Mouse (Mus musculus) CH12.LX (cell line): ENCODE results near the gene Ccdc60. TPM values are rescaled to one million over a fixed set of nuclear protein-coding genes. Genes with fewer than 3 reads are reported as not detected.

Experiments
- DNase-seq: peaks from one replicate; pipeline ENCODE4 v3.0.0-alpha.2; 2013; ENCODE audit errors: extremely low read depth
- H3K27ac ChIP-seq: 2 replicates; pipeline ENCODE4 v1.5.1; 2012; ENCODE audit warnings: low read depth, mild to moderate bottlenecking, control low read depth, moderate library complexity; ENCODE audit not compliant: insufficient read depth
- H3K27me3 ChIP-seq: replicated peaks from 2 replicates; pipeline ENCODE3; 2012; ENCODE audit warnings: inconsistent platforms
- H3K36me3 ChIP-seq, 2 experiments: replicated peaks in 1 of 2; 2 replicates each; pipeline versions ENCODE3 to v1.6.1; 2012; ENCODE audit warnings: inconsistent platforms in 1 of 2, low read length in 1 of 2, mild to moderate bottlenecking in 1 of 2, mixed read lengths in 1 of 2, moderate library complexity in 1 of 2; ENCODE audit not compliant: control insufficient read depth in 1 of 2, insufficient read depth in 1 of 2
- H3K4me1 ChIP-seq, 2 experiments: 2 replicates each; pipeline ENCODE4 v1.6.1; 2012; ENCODE audit warnings: inconsistent platforms in 1 of 2, moderate library complexity in 1 of 2; ENCODE audit not compliant: insufficient read depth in 2 of 2, control insufficient read depth in 1 of 2
- H3K4me2 ChIP-seq: 2 replicates; pipeline ENCODE4 v1.6.1; 2012; ENCODE audit warnings: low read depth, mild to moderate bottlenecking, control low read depth; ENCODE audit not compliant: poor library complexity, insufficient read depth, severe bottlenecking
- H3K4me3 ChIP-seq, 3 experiments: fragments of 150-350 bp in 1 of 3; sonication (generic) in 1 of 3; replicated peaks in 1 of 3; 2 replicates each; pipeline versions ENCODE3 to v1.5.1; 2011 to 2012; ENCODE audit warnings: low read depth in 2 of 3, low read length in 2 of 3, mild to moderate bottlenecking in 2 of 3, moderate library complexity in 2 of 3, control low read depth in 1 of 3, improper control_type of control experiment in 1 of 3, inconsistent platforms in 1 of 3, mixed read lengths in 1 of 3; ENCODE audit not compliant: poor library complexity in 1 of 3
- H3K79me2 ChIP-seq: replicated peaks from 2 replicates; pipeline ENCODE4 v1.6.1; 2012; ENCODE audit warnings: mild to moderate bottlenecking, moderate library complexity; ENCODE audit not compliant: control insufficient read depth, poor library complexity, insufficient read depth, severe bottlenecking; ENCODE audit errors: extremely low read depth
- H3K9ac ChIP-seq: 2 replicates; pipeline ENCODE4 v1.6.1; 2012; ENCODE audit warnings: low read depth, mild to moderate bottlenecking, control low read depth, moderate library complexity; ENCODE audit not compliant: insufficient read depth
- H3K9me3 ChIP-seq: replicated peaks from 2 replicates; pipeline ENCODE3; 2012; ENCODE audit warnings: low read length, inconsistent platforms, mixed read lengths
- E2F4 ChIP-seq: IDR thresholded peaks from 2 replicates; pipeline ENCODE4 v1.6.1; 2011; ENCODE audit warnings: low read depth, low read length, improper control_type of control experiment; ENCODE audit not compliant: insufficient replicate concordance
- GABPA ChIP-seq: IDR thresholded peaks from 2 replicates; pipeline ENCODE4 v1.6.1; 2012; ENCODE audit warnings: low read depth, low read length, improper control_type of control experiment, inconsistent platforms; ENCODE audit not compliant: insufficient replicate concordance
- JUND ChIP-seq: conservative IDR thresholded peaks from 2 replicates; pipeline ENCODE4 v1.6.1; 2011; ENCODE audit warnings: low read depth, low read length, improper control_type of control experiment
- KAT2A ChIP-seq: IDR thresholded peaks from 2 replicates; pipeline ENCODE4 v1.6.1; 2012; ENCODE audit warnings: low read length, improper control_type of control experiment, inconsistent platforms; ENCODE audit not compliant: insufficient replicate concordance
- MXI1 ChIP-seq: IDR thresholded peaks from 2 replicates; pipeline ENCODE4 v1.6.1; 2011; ENCODE audit warnings: mild to moderate bottlenecking, low read depth, low read length, improper control_type of control experiment
- NRF1 ChIP-seq: IDR thresholded peaks from 2 replicates; pipeline ENCODE4 v1.6.1; 2014; ENCODE audit warnings: low read depth, mild to moderate bottlenecking, inconsistent platforms, low read length, improper control_type of control experiment, moderate library complexity
- POLR2AphosphoS2 ChIP-seq: IDR thresholded peaks from 2 replicates; pipeline ENCODE4 v1.6.1; 2011; ENCODE audit warnings: low read depth, low read length, improper control_type of control experiment
- RAD21 ChIP-seq: IDR thresholded peaks from 2 replicates; pipeline ENCODE4 v1.6.1; 2011; ENCODE audit warnings: low read depth, mild to moderate bottlenecking, low read length, improper control_type of control experiment, moderate library complexity
- RCOR1 ChIP-seq: conservative IDR thresholded peaks from 2 replicates; pipeline ENCODE4 v1.6.1; 2012; ENCODE audit warnings: low read depth, mild to moderate bottlenecking, inconsistent platforms, low read length, improper control_type of control experiment
- TBP ChIP-seq: conservative IDR thresholded peaks from 2 replicates; pipeline ENCODE4 v1.6.1; 2011; ENCODE audit warnings: low read depth, low read length, improper control_type of control experiment
- TCF12 ChIP-seq: IDR thresholded peaks from 2 replicates; pipeline ENCODE4 v1.6.1; 2014; ENCODE audit warnings: low read depth, mild to moderate bottlenecking, inconsistent platforms, low read length, improper control_type of control experiment
- UBTF ChIP-seq: IDR thresholded peaks from 2 replicates; pipeline ENCODE4 v1.6.1; 2012; ENCODE audit warnings: low read depth, mild to moderate bottlenecking, inconsistent platforms, low read length, improper control_type of control experiment, moderate library complexity
- USF2 ChIP-seq: conservative IDR thresholded peaks from 2 replicates; pipeline ENCODE4 v1.6.1; 2011; ENCODE audit warnings: low read depth, low read length, improper control_type of control experiment
- ZC3H11A ChIP-seq: IDR thresholded peaks from 2 replicates; pipeline ENCODE4 v1.6.1; 2012; ENCODE audit warnings: low read depth, mild to moderate bottlenecking, inconsistent platforms, low read length, improper control_type of control experiment
- ZKSCAN1 ChIP-seq: IDR thresholded peaks from 2 replicates; pipeline ENCODE4 v1.6.1; 2012; ENCODE audit warnings: low read depth, inconsistent platforms, low read length, improper control_type of control experiment, borderline replicate concordance
- dilution Hi-C: fragments of 300-500 bp; cut with MboI; formaldehyde crosslinking; loops from 2 replicates; pipeline ENCODE4 v1.14.3; 2020; ENCODE audit warnings: low sequenced_read_pairs; ENCODE audit not compliant: extremely low pct_unique_long_range_greater_than_20kb, extremely low pct_ligation_motif_present
- in situ Hi-C: fragments of 300-500 bp; cut with MboI; formaldehyde crosslinking; loops from 3 replicates; pipeline ENCODE4 v1.14.3; 2019; ENCODE audit warnings: low sequenced_read_pairs, low pct_ligation_motif_present, low pct_unique_long_range_greater_than_20kb, mixed read lengths
- polyA plus RNA-seq: library from polyadenylated mRNA; unstranded; fragments of >175 nt; gene quantifications from 2 replicates; pipeline ENCODE4 v1.2.1, GENCODE M21; 2012; ENCODE audit warnings: low read depth; ENCODE audit not compliant: insufficient read length
- total RNA-seq, 2 experiments: library from RNA; depleted of rRNA; stranded (reverse); fragments of 300-350 nt in 1 of 2; fragments of >200 nt in 1 of 2; gene quantifications; 2 replicates each; pipeline ENCODE4 v1.2.3; 2012 to 2014

Gene Ccdc60
- total and polyA plus RNA-seq, 3 experiments, result not detected

DNA sequence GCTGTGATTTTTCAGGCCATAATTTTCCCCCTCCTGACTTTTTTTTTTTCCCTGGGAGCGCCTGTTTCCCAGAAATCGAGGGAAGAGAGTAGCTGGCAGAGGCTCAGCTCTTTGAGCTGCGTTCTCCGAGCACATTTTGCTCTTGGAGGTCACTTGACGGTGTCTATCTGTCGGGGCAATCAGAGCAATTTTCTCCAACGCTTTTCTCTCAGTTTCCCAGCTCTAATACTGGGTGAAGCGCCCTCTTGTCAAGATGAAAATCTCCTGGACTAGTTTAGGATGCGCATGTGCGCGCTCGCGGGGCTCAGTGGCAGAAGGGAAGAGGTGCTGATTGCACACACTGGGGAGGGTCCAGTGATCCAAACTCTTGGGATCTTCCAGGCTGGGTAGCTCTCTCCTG is 121.8 kb downstream of the Ccdc60 start:
- Histone ChIP-seq H3K9me3 (peaks cover 81% of the 10 kb centered on the region), H3K4me1 (no peaks in the 10 kb centered on the region), H3K4me3 (no peak overlapping the region), H3K36me3 (no peaks in the 10 kb centered on the region), H3K9ac (no peak overlapping the region), H3K79me2 (no peaks in the 10 kb centered on the region), H3K4me2 (no peak overlapping the region), H3K27ac (no peak overlapping the region), H3K27me3 (no peaks in the 10 kb centered on the region)
- dilution Hi-C loops (no loop called here), in situ Hi-C loops (no loop called here)
- TF ChIP-seq TBP (no peak), ZKSCAN1 (no peak), NRF1 (no peak), GABPA (no peak), POLR2AphosphoS2 (no peak), TCF12 (no peak), ZC3H11A (no peak), KAT2A (no peak), RAD21 (no peak), E2F4 (no peak), UBTF (no peak)
- no peak for DNase-seq

DNA sequence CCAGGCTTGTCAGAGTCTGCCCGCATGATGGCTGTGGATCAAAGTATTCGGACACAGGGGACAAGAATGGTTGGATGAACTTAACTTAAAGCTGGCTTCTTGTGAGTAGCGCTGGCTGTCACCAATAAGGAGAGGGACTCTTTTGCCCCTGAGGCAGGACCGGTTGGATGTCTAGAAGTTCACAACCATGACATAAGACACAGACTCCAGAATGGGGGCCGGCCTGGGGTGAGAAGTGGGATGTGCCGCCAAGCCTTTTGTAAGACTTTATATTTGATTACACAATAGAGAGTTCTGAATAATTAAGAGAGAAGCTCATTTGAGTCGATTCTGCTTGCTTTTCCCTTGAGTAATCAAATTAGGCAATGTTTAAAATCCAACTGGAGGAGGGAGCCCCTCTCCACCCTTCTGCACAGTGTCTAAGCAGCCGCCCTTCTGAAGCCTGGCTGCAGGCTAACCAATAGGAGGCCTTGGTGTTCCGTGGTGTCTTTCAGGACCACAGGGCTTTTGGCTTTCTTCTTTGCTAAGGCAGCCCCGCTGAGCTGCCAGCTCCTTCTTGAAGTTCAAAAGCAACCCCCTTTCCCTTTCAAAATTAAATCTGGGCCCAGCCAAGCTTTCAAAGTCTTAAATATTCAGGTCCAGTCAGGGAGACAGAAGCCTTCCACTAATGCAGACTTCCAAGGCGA is 123.4 kb downstream of the Ccdc60 start:
- Histone ChIP-seq H3K27ac (no peak overlapping the region), H3K4me2 (no peak overlapping the region), H3K9me3 (peaks cover 72% of the 10 kb centered on the region), H3K4me1 (no peaks in the 10 kb centered on the region), H3K27me3 (no peaks in the 10 kb centered on the region), H3K79me2 (no peaks in the 10 kb centered on the region), H3K9ac (no peak overlapping the region), H3K4me3 (no peak overlapping the region), H3K36me3 (no peaks in the 10 kb centered on the region)
- DNase-seq, result no peak
- in situ Hi-C loops (no loop called here), dilution Hi-C loops (no loop called here)
- TF ChIP-seq MXI1, result no peak
- no peak for TF ChIP-seq JUND
- TF ChIP-seq RCOR1, result no peak
- TF ChIP-seq USF2, result no peak
